Mouse (Mus musculus) heart, adult 2 months (tissue): ENCODE data around the gene Tec. TPM values are rescaled to one million over a fixed set of nuclear protein-coding genes. Genes with fewer than 3 reads are reported as not detected.

ENCODE experiments used
- DNase-seq, 2 experiments: peaks; one replicate each; pipeline ENCODE4 v3.0.0; 2021
- H3K27ac ChIP-seq: fragments of 200-600 bp; 2 replicates; pipeline ENCODE4 v1.8.1; 2022
- H3K27me3 ChIP-seq: fragments of 200-500 bp; 2 replicates; pipeline ENCODE4 v1.6.1; 2012; ENCODE audit warnings: mild to moderate bottlenecking, low read length, inconsistent platforms, mixed read lengths; ENCODE audit not compliant: control insufficient read depth, insufficient read depth
- H3K36me3 ChIP-seq: fragments of 200-500 bp; 2 replicates; pipeline ENCODE4 v1.6.1; 2012; ENCODE audit warnings: low read length, inconsistent platforms; ENCODE audit not compliant: control insufficient read depth, insufficient read depth
- H3K4me1 ChIP-seq: fragments of 200-500 bp; 2 replicates; pipeline ENCODE4 v1.6.1; 2011; ENCODE audit warnings: low read length; ENCODE audit not compliant: control insufficient read depth, insufficient read depth
- H3K4me3 ChIP-seq: fragments of 200-600 bp; 2 replicates; pipeline ENCODE4 v1.8.1; 2022
- H3K79me2 ChIP-seq: fragments of 200-500 bp; replicated peaks from 2 replicates; pipeline ENCODE4 v1.6.1; 2012; ENCODE audit warnings: mild to moderate bottlenecking, inconsistent platforms, low read length, moderate library complexity, mixed read lengths; ENCODE audit not compliant: control insufficient read depth, insufficient read depth
- H3K9ac ChIP-seq: fragments of 200-500 bp; 2 replicates; pipeline ENCODE4 v1.6.1; 2012; ENCODE audit warnings: low read depth, mild to moderate bottlenecking, control low read depth, inconsistent platforms, low read length, mixed read lengths
- CTCF ChIP-seq: fragments of 200-600 bp; IDR thresholded peaks from 2 replicates; pipeline ENCODE4 v1.8.1; 2022; ENCODE audit warnings: antibody characterized with exemption, mild to moderate bottlenecking, moderate library complexity
- EP300 ChIP-seq: fragments of 200-500 bp; IDR thresholded peaks from 2 replicates; pipeline ENCODE4 v1.6.1; 2011; ENCODE audit warnings: low read depth, low read length, control low read depth; ENCODE audit not compliant: insufficient read depth
- POLR2A ChIP-seq: fragments of 200-500 bp; IDR thresholded peaks from 2 replicates; pipeline ENCODE4 v1.6.1; 2011; ENCODE audit warnings: mild to moderate bottlenecking, low read depth, low read length, control low read depth; ENCODE audit not compliant: insufficient read depth
- WGBS: fragments of 180-500 bp; shearing (Covaris S2); methylation state at CpG from one replicate; pipeline ENCODE4 v1.1.7; 2018; 5-methylcytosine and 5-hydroxymethylcytosine counted together
- intact Hi-C: fragments of 180-260 bp; cut with DNase I; formaldehyde crosslinking; loops from one replicate; pipeline ENCODE4 v1.15.1; 2025
- polyA plus RNA-seq: library from polyadenylated mRNA; depleted of rRNA; stranded (reverse); fragments of >200 nt; gene quantifications from 2 replicates; pipeline ENCODE4 v1.2.3, GENCODE M21; 2012
- total RNA-seq, 2 experiments: library from RNA; stranded (reverse); gene quantifications; 2 replicates each; pipeline ENCODE4 v1.2.3; 2021

Tec gene
- total and polyA plus RNA-seq, 3 experiments: 5.7 to 13.8 (median 12.8) TPM

DNA sequence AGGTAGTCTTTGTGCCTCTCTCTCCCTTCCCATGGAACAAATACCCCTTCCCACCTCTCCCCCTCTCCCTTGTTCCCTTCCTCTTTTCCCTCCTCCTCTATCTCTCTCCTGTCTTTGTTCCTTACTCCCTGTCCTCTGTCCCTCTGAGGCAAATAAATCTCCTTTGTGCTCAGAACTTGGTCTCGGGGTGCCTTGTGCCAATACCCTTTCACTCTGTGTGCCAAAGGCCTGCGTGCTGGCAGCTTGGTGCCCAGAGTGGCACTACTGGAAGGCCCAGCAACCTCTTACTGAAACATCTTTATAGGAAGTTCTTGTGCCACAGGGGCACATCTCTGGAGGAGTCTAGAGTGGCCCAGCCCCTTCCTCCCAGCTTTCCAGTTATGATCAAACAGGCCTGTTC is 91.7 kb downstream of the Tec start:
- Histone ChIP-seq H3K4me1 (no peaks in the 10 kb centered on the region), H3K9ac (no peak overlapping the region), H3K79me2 (no peaks in the 10 kb centered on the region), H3K4me3 (no peak overlapping the region), H3K27ac (no peak overlapping the region), H3K36me3 (no peaks in the 10 kb centered on the region), H3K27me3 (no peaks in the 10 kb centered on the region)
- 94% methylated on average over 2 of the region's 2 CpGs for WGBS
- TF ChIP-seq EP300 (no peak), CTCF (no peak)
- DNase-seq: no peak
- intact Hi-C loops: no loop called here

DNA sequence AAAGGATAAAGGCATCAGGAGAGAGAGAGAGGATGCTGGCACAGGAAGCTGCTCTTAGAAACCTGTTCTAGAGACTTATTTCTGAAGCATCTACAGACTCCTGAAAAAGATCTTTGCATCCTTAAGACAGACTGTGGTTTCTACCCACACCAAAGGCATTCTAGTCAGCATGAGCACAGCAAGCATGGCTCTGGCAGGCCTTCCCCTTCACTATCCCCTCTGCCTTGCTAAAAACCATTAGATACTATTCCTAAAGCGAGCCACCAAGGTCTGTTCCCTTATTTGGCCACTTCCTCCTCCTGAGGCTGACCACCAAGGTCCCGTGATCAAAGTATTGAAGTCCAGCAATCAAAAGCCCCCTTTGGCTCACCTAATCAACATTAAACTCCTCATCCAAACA is 92.2 kb downstream of the Tec start:
- Histone ChIP-seq H3K79me2 (no peaks in the 10 kb centered on the region), H3K27me3 (no peaks in the 10 kb centered on the region), H3K36me3 (no peaks in the 10 kb centered on the region), H3K4me3 (no peak overlapping the region), H3K9ac (no peak overlapping the region), H3K27ac (no peak overlapping the region), H3K4me1 (no peaks in the 10 kb centered on the region)
- 78% methylated on average over 2 of the region's 2 CpGs for WGBS
- DNase-seq: no peak
- no peak for TF ChIP-seq POLR2A
- TF ChIP-seq EP300: no peak
- intact Hi-C loops: no loop called here

DNA sequence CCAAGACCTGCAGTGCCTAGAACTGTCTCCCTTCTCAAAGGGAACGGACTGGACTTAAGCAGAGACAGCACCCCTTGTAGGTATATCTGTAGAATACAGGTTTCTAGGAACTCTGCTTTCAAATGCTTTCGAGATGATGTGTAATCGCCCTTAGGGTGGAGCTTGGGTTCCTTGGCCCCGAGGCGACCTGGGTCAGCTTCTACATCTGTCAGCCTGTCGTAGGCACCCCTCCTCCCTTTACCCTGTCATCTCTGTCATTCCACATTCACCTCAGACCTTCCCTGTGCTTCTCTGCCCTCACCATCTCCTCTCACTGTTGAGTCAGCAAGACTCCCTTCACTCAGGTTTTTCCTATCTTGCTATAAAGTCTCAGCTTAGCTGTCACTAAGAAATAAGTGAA is 98.4 kb downstream of the Tec start:
- no peaks in the 10 kb centered on the region for H3K79me2 ChIP-seq
- H3K4me1 ChIP-seq: no peaks in the 10 kb centered on the region
- 71% methylated on average over 6 of the region's 6 CpGs for WGBS
- no peak for TF ChIP-seq POLR2A
- TF ChIP-seq CTCF: no peak
- no peak for TF ChIP-seq EP300
- H3K9ac ChIP-seq: no peak overlapping the region
- no peak overlapping the region for H3K27ac ChIP-seq
- H3K36me3 ChIP-seq: no peaks in the 10 kb centered on the region
- H3K4me3 ChIP-seq: no peak overlapping the region
- H3K27me3 ChIP-seq: no peaks in the 10 kb centered on the region
- intact Hi-C loops: loop anchor here (10.0 kb wide), 1 partner anchor 95 kb away; the partner anchor contains the start of gene Tec
- no peak for DNase-seq

DNA sequence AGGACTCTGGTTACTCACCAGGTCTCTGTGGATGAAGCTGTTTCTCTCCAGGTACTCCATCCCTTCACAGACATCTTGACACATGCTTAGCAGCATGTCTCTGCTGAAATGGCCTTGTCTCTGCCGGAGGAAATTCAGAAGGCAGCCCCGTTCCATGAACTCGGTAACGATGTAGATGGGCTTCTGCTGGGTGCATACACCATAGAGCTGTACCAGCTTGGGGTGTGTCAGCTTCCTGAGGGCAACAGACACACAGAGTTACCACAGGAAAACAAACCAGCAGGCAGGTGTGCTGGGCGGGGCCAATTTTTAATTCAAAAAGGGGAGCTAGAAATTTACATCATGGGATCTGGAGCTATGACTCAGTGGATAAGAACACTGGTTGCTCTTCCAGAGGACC is 104.7 kb downstream of the Tec start:
- Histone ChIP-seq H3K4me1 (peaks cover 1% of the 10 kb centered on the region; the same call in 1 of the 2 replicates), H3K27me3 (peaks cover 2% of the 10 kb centered on the region; the same call in 1 of the 2 replicates), H3K4me3 (no peak overlapping the region), H3K36me3 (no peaks in the 10 kb centered on the region; the same call in none of the 2 replicates), H3K27ac (no peak overlapping the region), H3K9ac (no peak overlapping the region), H3K79me2 (no peaks in the 10 kb centered on the region)
- WGBS: 85% methylated on average over 5 of the region's 5 CpGs
- TF ChIP-seq POLR2A: no peak
- no peak for TF ChIP-seq CTCF
- no peak for TF ChIP-seq EP300
- intact Hi-C loops: loop anchor here (10.0 kb wide), 1 partner anchor 101 kb away; the partner anchor contains the start of gene Tec
- DNase-seq: peak in 1 of 2 experiments; percentile 7

GRCm38 (mm10) chr5:72763025-72763424 is 105.3 kb downstream of the Tec start:
- 34% methylated on average over 3 of the region's 3 CpGs for WGBS
- Histone ChIP-seq H3K4me1 (peaks cover 1% of the 10 kb centered on the region; the same call in 1 of the 2 replicates), H3K27me3 (peaks cover 2% of the 10 kb centered on the region; the same call in 1 of the 2 replicates), H3K27ac (no peak overlapping the region), H3K36me3 (no peaks in the 10 kb centered on the region; the same call in none of the 2 replicates), H3K9ac (no peak overlapping the region), H3K4me3 (no peak overlapping the region), H3K79me2 (no peaks in the 10 kb centered on the region)
- DNase-seq: no peak
- intact Hi-C loops: loop anchor here (10.0 kb wide), 1 partner anchor 102 kb away; the partner anchor contains the start of gene Tec
- TF ChIP-seq CTCF (no peak), EP300 (no peak), POLR2A (no peak)

GRCm38 (mm10) chr5:72761758-72762157 is 106.5 kb downstream of the Tec start:
- Histone ChIP-seq H3K36me3 (no peaks in the 10 kb centered on the region; the same call in none of the 2 replicates), H3K9ac (no peak overlapping the region), H3K79me2 (no peaks in the 10 kb centered on the region), H3K27ac (no peak overlapping the region), H3K4me1 (peaks cover 1% of the 10 kb centered on the region; the same call in 1 of the 2 replicates), H3K4me3 (no peak overlapping the region), H3K27me3 (peaks cover 2% of the 10 kb centered on the region; the same call in 1 of the 2 replicates)
- DNase-seq: no peak
- WGBS: 92% methylated on average over 5 of the region's 5 CpGs
- TF ChIP-seq POLR2A: no peak
- TF ChIP-seq CTCF: no peak
- TF ChIP-seq EP300: no peak
- intact Hi-C loops: loop anchor here (10.0 kb wide), 1 partner anchor 103 kb away; the partner anchor contains the start of gene Tec
